Mouse (Mus musculus) liver, embryonic 11.5 days (tissue): ENCODE data around the gene Cpn1. TPM values are rescaled to one million over a fixed set of nuclear protein-coding genes. Genes with fewer than 3 reads are reported as not detected.
A peak's percentile ranks its signal among the peaks of the same experiment; 100 is the strongest.
"Not testable (repeated sequence)": the region's sequence is repeated elsewhere in the genome, so short reads cannot be mapped to it uniquely, and the experiment has no call there.

Source experiments
- ATAC-seq: fragments of 200-750 bp; cut with Nextera tagmentation; replicated peaks from 2 replicates; pipeline ENCODE4 v1.8.0; 2017; ENCODE audit warnings: moderate number of reproducible peaks, mild to moderate bottlenecking, moderate TSS enrichment, moderate library complexity; ENCODE audit not compliant: low FRiP score
- DNase-seq: peaks from one replicate; pipeline ENCODE4 v3.0.0-alpha.2; 2017; ENCODE audit warnings: low spot score
- H3K27ac ChIP-seq: fragments of 300-500 bp; sonication (generic); 2 replicates; pipeline ENCODE4 v1.5.1; 2014; ENCODE audit warnings: mild to moderate bottlenecking, low read depth, low read length, control low read depth
- H3K27me3 ChIP-seq: fragments of 300-500 bp; sonication (generic); replicated peaks from 2 replicates; pipeline ENCODE4 v1.6.1; 2014; ENCODE audit warnings: low read length, mixed read lengths; ENCODE audit not compliant: control insufficient read depth, insufficient read depth
- H3K36me3 ChIP-seq: fragments of 300-500 bp; sonication (generic); 2 replicates; pipeline ENCODE4 v1.6.1; 2014; ENCODE audit warnings: mild to moderate bottlenecking, low read length, moderate library complexity, mixed read lengths; ENCODE audit not compliant: control insufficient read depth, insufficient read depth
- H3K4me1 ChIP-seq: fragments of 300-500 bp; sonication (generic); replicated peaks from 2 replicates; pipeline ENCODE4 v1.6.1; 2014; ENCODE audit warnings: low read length, mixed read lengths; ENCODE audit not compliant: control insufficient read depth, insufficient read depth
- H3K4me2 ChIP-seq: fragments of 300-500 bp; sonication (generic); 2 replicates; pipeline ENCODE4 v1.6.1; 2014; ENCODE audit warnings: mild to moderate bottlenecking, control low read depth, moderate library complexity
- H3K4me3 ChIP-seq: fragments of 300-500 bp; sonication (generic); 2 replicates; pipeline ENCODE4 v1.5.1; 2014; ENCODE audit warnings: low read depth, low read length, control low read depth
- H3K9ac ChIP-seq: fragments of 300-500 bp; sonication (generic); 2 replicates; pipeline ENCODE4 v1.6.1; 2014; ENCODE audit warnings: low read depth, low read length, control low read depth
- H3K9me3 ChIP-seq: fragments of 300-500 bp; sonication (generic); 2 replicates; pipeline ENCODE4 v1.6.1; 2016; ENCODE audit warnings: low read length, inconsistent platforms, mixed read lengths; ENCODE audit not compliant: control insufficient read depth
- WGBS: fragments of 180-500 bp; shearing (Covaris S2); extraction: QIAGEN DNeasy Blood & Tissue Kit; methylation state at CpG from one replicate; pipeline ENCODE4 v1.1.7; 2014; 5-methylcytosine and 5-hydroxymethylcytosine counted together
- polyA plus RNA-seq: library from polyadenylated mRNA; unstranded; fragments of >200 nt; fragmentation: Nextera tagmentation; extraction: Ambion mirVana; gene quantifications from 2 replicates; pipeline ENCODE4 v1.2.1, GENCODE M21; 2014

The Cpn1 gene
- polyA plus RNA-seq, 1 experiment from 2014 or later = 53.7 TPM

- 25% methylated on average over 2 of the region's 2 CpGs for WGBS
- Histone ChIP-seq H3K9ac (no peak overlapping the region), H3K4me3 (no peak overlapping the region), H3K4me2 (no peak overlapping the region), H3K9me3 (no peaks in the 10 kb centered on the region), H3K27ac (no peak overlapping the region), H3K27me3 (no peaks in the 10 kb centered on the region), H3K4me1 (no peaks in the 10 kb centered on the region), H3K36me3 (no peaks in the 10 kb centered on the region)
- DNase-seq (peak; percentile 59), ATAC-seq (no peak)
These were observed 27.2 kb downstream of the Cpn1 start for GRCm38 (mm10) chr19:43959162-43959561.

- H3K4me2 ChIP-seq = no peak overlapping the region
- 85% methylated on average over 4 of the region's 4 CpGs for WGBS
- no peaks in the 10 kb centered on the region for H3K9me3 ChIP-seq
- no peaks in the 10 kb centered on the region for H3K27me3 ChIP-seq
- ATAC-seq = no peak
- H3K9ac ChIP-seq = no peak overlapping the region
- no peak overlapping the region for H3K27ac ChIP-seq
- no peak overlapping the region for H3K4me3 ChIP-seq
- H3K4me1 ChIP-seq = no peaks in the 10 kb centered on the region
- no peak for DNase-seq
- no peaks in the 10 kb centered on the region for H3K36me3 ChIP-seq
These were observed 28.5 kb downstream of the Cpn1 start for GRCm38 (mm10) chr19:43957881-43958280.

- ATAC-seq (no peak), DNase-seq (no peak)
- Histone ChIP-seq H3K27me3 (no peaks in the 10 kb centered on the region), H3K4me2 (no peak overlapping the region), H3K4me1 (no peaks in the 10 kb centered on the region), H3K27ac (no peak overlapping the region), H3K9me3 (no peaks in the 10 kb centered on the region), H3K9ac (no peak overlapping the region), H3K4me3 (no peak overlapping the region), H3K36me3 (no peaks in the 10 kb centered on the region)
- 29% methylated on average over 4 of the region's 4 CpGs for WGBS
These were observed 29.0 kb downstream of the Cpn1 start for GRCm38 (mm10) chr19:43957402-43957801.

- H3K4me2 ChIP-seq = no peak overlapping the region
- no peak overlapping the region for H3K27ac ChIP-seq
- H3K9me3 ChIP-seq = no peaks in the 10 kb centered on the region
- H3K4me3 ChIP-seq = no peak overlapping the region
- DNase-seq = no peak
- H3K36me3 ChIP-seq = no peaks in the 10 kb centered on the region
- no peaks in the 10 kb centered on the region for H3K4me1 ChIP-seq
- H3K27me3 ChIP-seq = no peaks in the 10 kb centered on the region
- 68% methylated on average over 5 of the region's 5 CpGs for WGBS
- H3K9ac ChIP-seq = no peak overlapping the region
- ATAC-seq = no peak
These were observed 31.1 kb downstream of the Cpn1 start for GRCm38 (mm10) chr19:43955266-43955665.

GRCm38 (mm10) chr19:43954864-43955263 is 31.5 kb downstream of the Cpn1 start:
- 66% methylated on average over 4 of the region's 4 CpGs for WGBS
- H3K36me3 ChIP-seq = no peaks in the 10 kb centered on the region
- H3K27ac ChIP-seq = no peak overlapping the region
- DNase-seq (no peak), ATAC-seq (no peak)
- H3K4me3 ChIP-seq = no peak overlapping the region
- no peaks in the 10 kb centered on the region for H3K27me3 ChIP-seq
- H3K9ac ChIP-seq = no peak overlapping the region
- H3K4me2 ChIP-seq = no peak overlapping the region
- H3K9me3 ChIP-seq = no peaks in the 10 kb centered on the region
- no peaks in the 10 kb centered on the region for H3K4me1 ChIP-seq

- not testable (repeated sequence) for H3K4me2 ChIP-seq, H3K27ac ChIP-seq, ATAC-seq, H3K9me3 ChIP-seq, H3K27me3 ChIP-seq, H3K36me3 ChIP-seq, H3K4me3 ChIP-seq, DNase-seq, H3K9ac ChIP-seq, H3K4me1 ChIP-seq
- WGBS = 81% methylated on average over 8 of the region's 8 CpGs
These were observed 33.4 kb downstream of the Cpn1 start for GRCm38 (mm10) chr19:43952936-43953335.

GRCm38 (mm10) chr19:43949111-43949810 is 37.1 kb downstream of the Cpn1 start:
- Histone ChIP-seq H3K4me3 (no peak overlapping the region), H3K27ac (no peak overlapping the region)
- peak; percentile 23; the same call in 1 of the 2 replicates for ATAC-seq

GRCm38 (mm10) chr19:43944566-43944965 is 41.8 kb downstream of the Cpn1 start:
- ATAC-seq (no peak), DNase-seq (no peak)
- H3K4me3 ChIP-seq = no peak overlapping the region
- peaks cover 3% of the 10 kb centered on the region; the same call in 1 of the 2 replicates for H3K4me1 ChIP-seq
- 75% methylated on average over 8 of the region's 8 CpGs for WGBS
- no peaks in the 10 kb centered on the region for H3K9me3 ChIP-seq
- H3K27me3 ChIP-seq = no peaks in the 10 kb centered on the region
- no peak overlapping the region for H3K27ac ChIP-seq
- no peak overlapping the region for H3K9ac ChIP-seq
- H3K36me3 ChIP-seq = no peaks in the 10 kb centered on the region
- no peak overlapping the region for H3K4me2 ChIP-seq

More at GRCm38 (mm10) chr19:43949111-43949810, 37.1 kb downstream of the Cpn1 start:
- H3K36me3 ChIP-seq = no peaks in the 10 kb centered on the region
- DNase-seq = no peak
- WGBS = 16% methylated on average over 11 of the region's 12 CpGs
- H3K9me3 ChIP-seq = no peaks in the 10 kb centered on the region
- peaks cover 3% of the 10 kb centered on the region; the same call in 1 of the 2 replicates for H3K4me1 ChIP-seq
- no peaks in the 10 kb centered on the region for H3K27me3 ChIP-seq
- H3K9ac ChIP-seq = no peak overlapping the region
- peak overlapping the region; percentile 14; the same call in 1 of the 2 replicates for H3K4me2 ChIP-seq

- ATAC-seq (no peak), DNase-seq (no peak)
- H3K36me3 ChIP-seq = no peaks in the 10 kb centered on the region
- no peak overlapping the region for H3K4me3 ChIP-seq
- H3K4me2 ChIP-seq = no peak overlapping the region
- H3K27me3 ChIP-seq = no peaks in the 10 kb centered on the region
- no peaks in the 10 kb centered on the region for H3K9me3 ChIP-seq
- 73% methylated on average over 16 of the region's 16 CpGs for WGBS
- no peak overlapping the region for H3K27ac ChIP-seq
- H3K9ac ChIP-seq = no peak overlapping the region
- peaks cover 6% of the 10 kb centered on the region for H3K4me1 ChIP-seq
These were observed 43.3 kb downstream of the Cpn1 start for GRCm38 (mm10) chr19:43943076-43943475.
